Mouse (Mus musculus) intestine, embryonic 16.5 days (tissue): ENCODE measurements around the gene Agpat2. TPM values are rescaled to one million over a fixed set of nuclear protein-coding genes. Genes with fewer than 3 reads are reported as not detected.
A peak's percentile ranks its signal among the peaks of the same experiment; 100 is the strongest.

Source experiments
- ATAC-seq: fragments of 200-750 bp; cut with Nextera tagmentation; 2 replicates; pipeline ENCODE4 v1.8.0; 2017; ENCODE audit warnings: moderate TSS enrichment, moderate library complexity
- H3K27ac ChIP-seq: fragments of 300-500 bp; sonication (generic); 2 replicates; pipeline ENCODE4 v1.5.1; 2014; ENCODE audit warnings: mild to moderate bottlenecking, low read length
- H3K27me3 ChIP-seq: fragments of 300-500 bp; sonication (generic); replicated peaks from 2 replicates; pipeline ENCODE4 v1.6.1; 2014; ENCODE audit warnings: low read length, control low read depth, mixed read lengths; ENCODE audit not compliant: control insufficient read depth, insufficient read depth
- H3K36me3 ChIP-seq: fragments of 300-500 bp; sonication (generic); 2 replicates; pipeline ENCODE4 v1.6.1; 2014; ENCODE audit warnings: low read length, control low read depth; ENCODE audit not compliant: control insufficient read depth, insufficient read depth
- H3K4me1 ChIP-seq: fragments of 300-500 bp; sonication (generic); 2 replicates; pipeline ENCODE4 v1.6.1; 2014; ENCODE audit warnings: low read length, control low read depth, mixed read lengths; ENCODE audit not compliant: control insufficient read depth, insufficient read depth
- H3K4me2 ChIP-seq: fragments of 300-500 bp; sonication (generic); 2 replicates; pipeline ENCODE4 v1.6.1; 2014; ENCODE audit warnings: low read depth, low read length, control low read depth
- H3K4me3 ChIP-seq: fragments of 300-500 bp; sonication (generic); 2 replicates; pipeline ENCODE4 v1.5.1; 2014; ENCODE audit warnings: mild to moderate bottlenecking, low read length
- H3K9ac ChIP-seq: fragments of 300-500 bp; sonication (generic); 2 replicates; pipeline ENCODE4 v1.6.1; 2014; ENCODE audit warnings: low read depth, low read length
- H3K9me3 ChIP-seq: fragments of 300-500 bp; sonication (generic); 2 replicates; pipeline ENCODE4 v1.6.1; 2016; ENCODE audit warnings: low read length, control low read depth; ENCODE audit not compliant: control insufficient read depth
- WGBS: fragments of 180-500 bp; shearing (Covaris S2); extraction: QIAGEN DNeasy Blood & Tissue Kit; methylation state at CpG from one replicate; pipeline ENCODE4 v1.1.7; 2014; 5-methylcytosine and 5-hydroxymethylcytosine counted together
- polyA plus RNA-seq: library from polyadenylated mRNA; unstranded; fragments of >200 nt; fragmentation: Nextera tagmentation; extraction: Ambion mirVana; gene quantifications from 2 replicates; pipeline ENCODE4 v1.2.1, GENCODE M21; 2015

The Agpat2 gene
- polyA plus RNA-seq, 1 experiment from 2014 or later = 113 TPM

- peak; percentile 68; the same call in 1 of the 2 replicates for ATAC-seq
- no peak overlapping the region for H3K27ac ChIP-seq
- H3K9me3 ChIP-seq = no peaks in the 10 kb centered on the region
- no peak overlapping the region for H3K4me3 ChIP-seq
- no peaks in the 10 kb centered on the region for H3K36me3 ChIP-seq
- H3K9ac ChIP-seq = no peak overlapping the region
- WGBS = 34% methylated on average over 4 of the region's 4 CpGs
- no peaks in the 10 kb centered on the region; the same call in 1 of the 2 replicates for H3K4me1 ChIP-seq
- no peak overlapping the region for H3K4me2 ChIP-seq
- H3K27me3 ChIP-seq = peaks cover 20% of the 10 kb centered on the region
Measured at GRCm38 (mm10) chr2:26556535-26556993, 47.7 kb downstream of the Agpat2 start.

GRCm38 (mm10) chr2:26555076-26555475 is 49.1 kb downstream of the Agpat2 start:
- Histone ChIP-seq H3K36me3 (no peaks in the 10 kb centered on the region), H3K9ac (no peak overlapping the region), H3K27me3 (peaks cover 13% of the 10 kb centered on the region), H3K27ac (no peak overlapping the region), H3K4me1 (peaks cover 9% of the 10 kb centered on the region), H3K9me3 (no peaks in the 10 kb centered on the region), H3K4me3 (no peak overlapping the region), H3K4me2 (no peak overlapping the region)
- 72% methylated on average over 4 of the region's 4 CpGs for WGBS
- no peak for ATAC-seq

- Histone ChIP-seq H3K4me1 (peaks cover 10% of the 10 kb centered on the region), H3K9me3 (no peaks in the 10 kb centered on the region), H3K27ac (no peak overlapping the region), H3K36me3 (no peaks in the 10 kb centered on the region), H3K9ac (no peak overlapping the region), H3K4me2 (no peak overlapping the region), H3K4me3 (no peak overlapping the region), H3K27me3 (peaks cover 13% of the 10 kb centered on the region)
- 77% methylated on average over 9 of the region's 9 CpGs for WGBS
- ATAC-seq = no peak
Measured at GRCm38 (mm10) chr2:26553904-26554303, 50.3 kb downstream of the Agpat2 start.

GRCm38 (mm10) chr2:26552066-26552465 is 52.2 kb downstream of the Agpat2 start:
- Histone ChIP-seq H3K9ac (no peak overlapping the region), H3K27ac (no peak overlapping the region), H3K4me1 (peaks cover 13% of the 10 kb centered on the region), H3K36me3 (no peaks in the 10 kb centered on the region), H3K27me3 (peaks cover 16% of the 10 kb centered on the region), H3K9me3 (no peaks in the 10 kb centered on the region), H3K4me3 (no peak overlapping the region), H3K4me2 (no peak overlapping the region)
- WGBS = 82% methylated on average over 2 of the region's 2 CpGs
- no peak for ATAC-seq

- H3K9me3 ChIP-seq = no peaks in the 10 kb centered on the region
- H3K27ac ChIP-seq = no peak overlapping the region
- H3K4me3 ChIP-seq = no peak overlapping the region
- peaks cover 16% of the 10 kb centered on the region for H3K27me3 ChIP-seq
- no peak overlapping the region for H3K4me2 ChIP-seq
- 69% methylated on average over 8 of the region's 8 CpGs for WGBS
- peaks cover 13% of the 10 kb centered on the region for H3K4me1 ChIP-seq
- H3K36me3 ChIP-seq = no peaks in the 10 kb centered on the region
- H3K9ac ChIP-seq = no peak overlapping the region
- ATAC-seq = no peak
Measured at GRCm38 (mm10) chr2:26551446-26551845, 52.8 kb downstream of the Agpat2 start.

- ATAC-seq = no peak
- no peak overlapping the region for H3K4me3 ChIP-seq
Measured at GRCm38 (mm10) chr2:26550777-26551176, 53.4 kb downstream of the Agpat2 start.

GRCm38 (mm10) chr2:26550205-26550604 is 54.0 kb downstream of the Agpat2 start:
- Histone ChIP-seq H3K27ac (no peak overlapping the region), H3K9ac (no peak overlapping the region), H3K27me3 (peaks cover 16% of the 10 kb centered on the region), H3K4me3 (no peak overlapping the region), H3K9me3 (no peaks in the 10 kb centered on the region), H3K4me2 (no peak overlapping the region), H3K4me1 (peaks cover 13% of the 10 kb centered on the region), H3K36me3 (no peaks in the 10 kb centered on the region)
- ATAC-seq = no peak
- 50% methylated on average over 3 of the region's 3 CpGs for WGBS

More at GRCm38 (mm10) chr2:26550777-26551176, 53.4 kb downstream of the Agpat2 start:
- H3K36me3 ChIP-seq = no peaks in the 10 kb centered on the region
- H3K9me3 ChIP-seq = no peaks in the 10 kb centered on the region
- WGBS = 57% methylated on average over 3 of the region's 3 CpGs
- no peak overlapping the region for H3K4me2 ChIP-seq
- no peak overlapping the region for H3K27ac ChIP-seq
- peaks cover 16% of the 10 kb centered on the region for H3K27me3 ChIP-seq
- H3K9ac ChIP-seq = no peak overlapping the region
- H3K4me1 ChIP-seq = peaks cover 13% of the 10 kb centered on the region

GRCm38 (mm10) chr2:26549801-26550200 is 54.4 kb downstream of the Agpat2 start:
- no peak overlapping the region for H3K27ac ChIP-seq
- no peaks in the 10 kb centered on the region for H3K9me3 ChIP-seq
- H3K4me3 ChIP-seq = no peak overlapping the region
- H3K9ac ChIP-seq = no peak overlapping the region
- peaks cover 16% of the 10 kb centered on the region for H3K27me3 ChIP-seq
- no peaks in the 10 kb centered on the region for H3K36me3 ChIP-seq
- ATAC-seq = no peak
- peaks cover 13% of the 10 kb centered on the region for H3K4me1 ChIP-seq
- 58% methylated on average over 10 of the region's 10 CpGs for WGBS
- no peak overlapping the region for H3K4me2 ChIP-seq

GRCm38 (mm10) chr2:26547481-26547880 is 56.7 kb downstream of the Agpat2 start:
- H3K4me1 ChIP-seq = peaks cover 13% of the 10 kb centered on the region

GRCm38 (mm10) chr2:26544265-26544664 is 60.0 kb downstream of the Agpat2 start:
- Histone ChIP-seq H3K27me3 (0 out of 2 replicates have a peak, but pooled peaks cover 6% of the 10 kb centered on the region), H3K4me1 (peaks cover 7% of the 10 kb centered on the region; the same call in 1 of the 2 replicates), H3K9ac (no peak overlapping the region), H3K27ac (no peak overlapping the region), H3K9me3 (no peaks in the 10 kb centered on the region), H3K36me3 (no peaks in the 10 kb centered on the region), H3K4me3 (no peak overlapping the region), H3K4me2 (no peak overlapping the region)
- ATAC-seq = peak; percentile 22; the same call in 1 of the 2 replicates
- WGBS = 60% methylated on average over 3 of the region's 3 CpGs

More at GRCm38 (mm10) chr2:26547481-26547880, 56.7 kb downstream of the Agpat2 start:
- no peak overlapping the region for H3K4me2 ChIP-seq
- peaks cover 7% of the 10 kb centered on the region; the same call in 1 of the 2 replicates for H3K27me3 ChIP-seq
- H3K27ac ChIP-seq = no peak overlapping the region
- peak; percentile 38; the same call in 1 of the 2 replicates for ATAC-seq
- H3K9ac ChIP-seq = peak overlapping the region; percentile 17; the same call in 1 of the 2 replicates
- H3K4me3 ChIP-seq = no peak overlapping the region
- 34% methylated on average over 2 of the region's 2 CpGs for WGBS
- H3K9me3 ChIP-seq = no peaks in the 10 kb centered on the region
- H3K36me3 ChIP-seq = no peaks in the 10 kb centered on the region
